Mouse (Mus musculus): ENCODE data around the gene Cbln1. TPM values are rescaled to one million over a fixed set of nuclear protein-coding genes. Genes with fewer than 3 reads are reported as not detected.

Cbln1 gene
- total and polyA plus RNA-seq, 3 experiments: not detected

DNA sequence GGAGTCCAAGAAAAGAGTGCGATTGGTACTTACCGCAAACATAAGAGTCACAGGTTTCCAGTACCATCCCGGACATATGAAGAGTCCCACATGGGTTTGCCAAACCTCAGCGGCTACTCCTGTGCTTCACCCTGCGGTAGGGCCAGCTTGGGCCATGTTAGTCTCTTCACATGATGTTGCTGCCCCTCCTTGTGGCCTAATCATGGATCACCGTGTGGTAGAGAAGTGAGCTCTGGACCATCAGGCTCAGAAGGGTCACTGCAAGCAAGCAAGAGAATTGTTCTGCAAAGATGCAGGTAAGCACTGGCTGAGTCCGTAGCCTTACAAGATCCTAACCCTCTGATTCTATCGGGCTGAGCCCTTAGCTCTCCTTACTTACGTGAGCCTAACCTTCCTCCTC, 22.5 kb upstream of the Cbln1 start:
- Histone ChIP-seq H3K27me3 (replicated peaks) (peaks cover 1% of the 10 kb centered on the region), H3K36me3 (replicated peaks in 1 of 2; ENCODE audit: control insufficient read depth in 1 of 2, insufficient read depth in 1 of 2, low read length in 1 of 2) (no peaks in the 10 kb centered on the region), H3K27ac (ENCODE audit: insufficient read depth, low read depth) (no peak overlapping the region), H3K4me1 (ENCODE audit: control insufficient read depth in 1 of 2, insufficient read depth in 2 of 2) (0 out of 4 replicates have a peak, but pooled peaks cover 0 to 3% of the 10 kb centered on the region in 2 experiments), H3K9ac (ENCODE audit: insufficient read depth, low read depth) (no peak overlapping the region), H3K4me2 (ENCODE audit: insufficient read depth, low read depth, poor library complexity, severe bottlenecking) (no peak overlapping the region), H3K79me2 (replicated peaks; ENCODE audit: control insufficient read depth, extremely low read depth, insufficient read depth, poor library complexity, severe bottlenecking) (no peaks in the 10 kb centered on the region), H3K9me3 (replicated peaks; ENCODE audit: low read length) (no peaks in the 10 kb centered on the region), H3K4me3 (replicated peaks in 1 of 3; ENCODE audit: low read depth in 2 of 3, low read length in 2 of 3, poor library complexity in 1 of 3) (no peak overlapping the region)
- dilution Hi-C loops (cut with MboI; ENCODE audit: extremely low pct_ligation_motif_present, extremely low pct_unique_long_range_greater_than_20kb, low sequenced_read_pairs) (no loop called here), in situ Hi-C loops (cut with MboI; ENCODE audit: low pct_ligation_motif_present, low pct_unique_long_range_greater_than_20kb, low sequenced_read_pairs) (no loop called here)
- no peak for DNase-seq (ENCODE audit: extremely low read depth)
- TF ChIP-seq GABPA (IDR thresholded peaks at IDR 0.05; ENCODE audit: insufficient replicate concordance, low read depth, low read length) (no peak), MEF2A (IDR thresholded peaks at IDR 0.05; ENCODE audit: borderline replicate concordance, low read depth, low read length) (no peak), MAZ (IDR thresholded peaks at IDR 0.05; ENCODE audit: low read depth, low read length) (no peak), TBP (conservative IDR thresholded peaks at IDR 0.05; ENCODE audit: low read depth, low read length) (no peak), NELFE (IDR thresholded peaks at IDR 0.05; ENCODE audit: low read depth, low read length) (no peak), SMC3 (IDR thresholded peaks at IDR 0.05; ENCODE audit: low read depth, low read length) (no peak), E2F4 (IDR thresholded peaks at IDR 0.05; ENCODE audit: insufficient replicate concordance, low read depth, low read length) (no peak), SIN3A (IDR thresholded peaks at IDR 0.05; ENCODE audit: low read length) (no peak), JUND (conservative IDR thresholded peaks at IDR 0.05; ENCODE audit: low read depth, low read length) (no peak), EP300 (IDR thresholded peaks at IDR 0.05; ENCODE audit: low read length) (no peak), BHLHE40 (IDR thresholded peaks at IDR 0.05; ENCODE audit: low read depth, low read length) (no peak), JUN (IDR thresholded peaks at IDR 0.05; ENCODE audit: insufficient read depth, low read depth, low read length) (no peak), UBTF (IDR thresholded peaks at IDR 0.05; ENCODE audit: low read depth, low read length) (no peak), MAFK (IDR thresholded peaks at IDR 0.05; ENCODE audit: insufficient replicate concordance, low read length) (no peak), TCF12 (IDR thresholded peaks at IDR 0.05; ENCODE audit: low read depth, low read length) (no peak), POLR2A (IDR thresholded peaks at IDR 0.05; ENCODE audit: low read depth, low read length) (no peak), IRF4 (IDR thresholded peaks at IDR 0.05; ENCODE audit: low read depth, low read length) (no peak), ETS1 (conservative IDR thresholded peaks at IDR 0.05; ENCODE audit: low read depth, low read length) (no peak), MAX (IDR thresholded peaks at IDR 0.05; ENCODE audit: low read length) (no peak)

DNA sequence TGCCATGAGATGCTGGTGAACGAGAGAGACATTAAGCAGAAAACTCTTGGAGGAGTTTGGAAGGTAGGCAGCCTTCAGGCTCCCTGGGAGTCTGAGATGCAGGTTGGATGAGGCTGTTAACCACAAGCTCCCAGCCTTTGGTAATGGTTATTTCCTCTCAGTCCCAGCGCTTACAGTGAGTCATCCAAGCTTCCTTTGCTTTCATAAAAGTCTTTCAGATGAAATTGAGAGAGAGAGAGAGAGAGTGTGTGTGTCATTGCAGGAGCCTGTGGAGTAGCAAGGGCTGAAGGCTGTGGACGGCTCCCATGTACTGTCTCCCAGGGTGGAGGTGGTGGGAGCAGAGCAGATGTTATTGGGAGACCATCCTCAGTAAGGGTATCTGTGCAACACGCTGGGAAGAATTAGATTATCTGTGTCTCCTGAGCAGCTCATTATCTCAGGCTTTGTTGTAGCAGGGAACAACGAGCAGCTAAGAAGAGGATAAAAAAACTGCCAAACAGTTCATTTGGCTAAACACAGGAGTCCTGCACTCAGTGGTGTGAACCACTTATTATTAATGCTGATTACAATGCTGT, 17.5 kb upstream of the Cbln1 start:
- Histone ChIP-seq H3K79me2 (replicated peaks; ENCODE audit: control insufficient read depth, extremely low read depth, insufficient read depth, poor library complexity, severe bottlenecking) (no peaks in the 10 kb centered on the region), H3K36me3 (replicated peaks in 1 of 2; ENCODE audit: control insufficient read depth in 1 of 2, insufficient read depth in 1 of 2, low read length in 1 of 2) (no peaks in the 10 kb centered on the region), H3K4me2 (ENCODE audit: insufficient read depth, low read depth, poor library complexity, severe bottlenecking) (no peak overlapping the region), H3K9ac (ENCODE audit: insufficient read depth, low read depth) (no peak overlapping the region), H3K27me3 (replicated peaks) (peaks cover 3% of the 10 kb centered on the region), H3K4me1 (ENCODE audit: control insufficient read depth in 1 of 2, insufficient read depth in 2 of 2) (no peaks in the 10 kb centered on the region), H3K27ac (ENCODE audit: insufficient read depth, low read depth) (no peak overlapping the region), H3K4me3 (replicated peaks in 1 of 3; ENCODE audit: low read depth in 2 of 3, low read length in 2 of 3, poor library complexity in 1 of 3) (no peak overlapping the region), H3K9me3 (replicated peaks; ENCODE audit: low read length) (no peaks in the 10 kb centered on the region)
- dilution Hi-C loops (cut with MboI; ENCODE audit: extremely low pct_ligation_motif_present, extremely low pct_unique_long_range_greater_than_20kb, low sequenced_read_pairs): no loop called here
- in situ Hi-C loops (cut with MboI; ENCODE audit: low pct_ligation_motif_present, low pct_unique_long_range_greater_than_20kb, low sequenced_read_pairs): no loop called here
- no peak for DNase-seq (ENCODE audit: extremely low read depth)
- TF ChIP-seq RAD21 (IDR thresholded peaks at IDR 0.05; ENCODE audit: low read depth, low read length): no peak
- TF ChIP-seq MAZ (IDR thresholded peaks at IDR 0.05; ENCODE audit: low read depth, low read length): no peak
- no peak for TF ChIP-seq GABPA (IDR thresholded peaks at IDR 0.05; ENCODE audit: insufficient replicate concordance, low read depth, low read length)
- no peak for TF ChIP-seq TBP (conservative IDR thresholded peaks at IDR 0.05; ENCODE audit: low read depth, low read length)
- no peak for TF ChIP-seq NRF1 (IDR thresholded peaks at IDR 0.05; ENCODE audit: low read depth, low read length)
